Mouse (Mus musculus) hematopoietic multipotent progenitor cell, adult 10-12 weeks (in vitro differentiated cells): ENCODE measurements around the gene Vmn1r142. TPM values are rescaled to one million over a fixed set of nuclear protein-coding genes. Genes with fewer than 3 reads are reported as not detected.

Source experiments
- polyA plus RNA-seq: library from polyadenylated mRNA; stranded (reverse); fragments of >175 nt; gene quantifications from 2 replicates; pipeline ENCODE4 v1.2.3, GENCODE M21; 2012; ENCODE audit warnings: low replicate concordance

Vmn1r142 gene
- not detected in 2 replicates for polyA plus RNA-seq

GRCm38 (mm10) chr7:22163935-22164334, at the start of gene Vmn1r142:
Gene Vmn1r142 (minus strand): TSS chr7:22164035.

DNA sequence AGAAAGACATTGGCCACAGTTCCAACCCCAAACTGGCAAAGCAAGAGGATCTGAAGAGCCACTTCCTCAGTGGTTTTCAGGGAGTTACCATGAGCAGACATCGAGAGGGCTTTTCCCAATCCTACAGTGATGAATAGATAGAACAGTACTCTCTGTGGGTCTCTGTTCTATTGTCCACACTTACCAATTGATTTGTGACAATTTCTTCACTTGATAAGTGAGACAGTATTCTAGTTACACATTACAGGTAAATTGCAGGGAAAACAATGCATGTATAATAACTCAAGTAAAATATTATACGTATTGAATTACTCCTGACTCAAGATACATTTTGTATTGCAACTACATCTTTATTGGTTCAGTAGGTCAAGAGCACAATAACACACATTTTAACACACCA, 37.3 kb upstream of the Vmn1r142 start, which contains the start of gene Gm8653:
Gene Gm8653, minus strand, starts transcription at position 101 of the 400 bp plus-strand sequence.

GRCm38 (mm10) chr7:22189077-22189476, 25.2 kb upstream of the Vmn1r142 start, which contains the start of gene Vmn1r143:
Gene Vmn1r143 (plus strand): TSS chr7:22189377.

GRCm38 (mm10) chr7:22134641-22135040, 29.2 kb downstream of the Vmn1r142 start, which contains the start of gene Gm10666:
Gene Gm10666 (minus strand): TSS chr7:22134741.

DNA sequence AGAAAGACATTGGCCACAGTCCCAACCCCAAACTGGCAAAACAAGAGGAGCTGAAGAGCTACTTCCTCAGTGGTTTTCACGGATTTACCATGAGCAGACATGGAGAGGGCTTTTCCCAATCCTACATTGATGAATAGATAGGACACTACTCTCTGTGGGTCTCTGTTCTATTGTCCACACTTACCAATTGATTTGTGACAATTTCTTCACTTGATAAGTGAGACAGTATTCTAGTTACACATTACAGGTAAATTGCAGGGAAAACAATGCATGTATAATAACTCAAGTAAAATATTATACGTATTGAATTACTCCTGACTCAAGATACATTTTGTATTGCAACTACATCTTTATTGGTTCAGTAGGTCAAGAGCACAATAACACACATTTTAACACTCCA, 45.7 kb downstream of the Vmn1r142 start, which contains the start of gene Gm16451:
Gene Gm16451, minus strand, starts transcription at position 101 of the 400 bp plus-strand sequence.

Other genes with a start within 250 kb of the Vmn1r142 start
- gene Gm5891, start 242.7 kb downstream of the Vmn1r142 start, polyA plus RNA-seq = not detected in 2 replicates
- not detected in 2 replicates for gene Vmn1r137, start 169.4 kb downstream of the Vmn1r142 start, polyA plus RNA-seq
- gene Vmn1r138, start 135.1 kb downstream of the Vmn1r142 start, polyA plus RNA-seq = not detected in 2 replicates
- not detected in 2 replicates for gene Gm6176, start 107.7 kb downstream of the Vmn1r142 start, polyA plus RNA-seq
- gene Vmn1r139, start 95.0 kb downstream of the Vmn1r142 start, polyA plus RNA-seq = not detected in 2 replicates
- not detected in 2 replicates for gene Gm16451, start 45.8 kb downstream of the Vmn1r142 start, polyA plus RNA-seq
- gene Gm10666, start 29.3 kb downstream of the Vmn1r142 start, polyA plus RNA-seq = not detected in 2 replicates
- gene Vmn1r143, start 25.3 kb upstream of the Vmn1r142 start, polyA plus RNA-seq = not detected in 2 replicates
- not detected in 2 replicates for gene Gm8653, start 37.2 kb upstream of the Vmn1r142 start, polyA plus RNA-seq
- not detected in 2 replicates for gene Gm8453, start 65.4 kb upstream of the Vmn1r142 start, polyA plus RNA-seq
- not detected in 2 replicates for gene Gm4187, start 165.7 kb upstream of the Vmn1r142 start, polyA plus RNA-seq
- not detected in 2 replicates for gene Gm8660, start 207.0 kb upstream of the Vmn1r142 start, polyA plus RNA-seq
- not detected in 2 replicates for gene Vmn1r148, start 249.5 kb upstream of the Vmn1r142 start, polyA plus RNA-seq